Mouse (Mus musculus) megakaryocyte, adult 5-6 weeks (primary cell): Measurements from ENCODE around the gene Nlrx1. TPM values are rescaled to one million over a fixed set of nuclear protein-coding genes. Genes with fewer than 3 reads are reported as not detected.
"Not testable (repeated sequence)": the region's sequence is repeated elsewhere in the genome, so short reads cannot be mapped to it uniquely, and the experiment has no call there.

Experiments
- ATAC-seq: 2 replicates; pipeline ENCODE4 v1.8.0; 2016; ENCODE audit warnings: mild to moderate bottlenecking, inconsistent platforms; ENCODE audit not compliant: poor library complexity, severe bottlenecking
- total RNA-seq, 2 experiments: library from RNA; stranded (forward) in 1 of 2; stranded (reverse) in 1 of 2; fragments of 153-499, 151-499 nt in 1 of 2; fragments of 221-1000, 200-1000 nt in 1 of 2; gene quantifications; 2 replicates each; pipeline versions ENCODE4 v1.2.3 to v1.2.4; 2015 to 2017

The Nlrx1 gene
- total RNA-seq (2015): 9.5 and 13.1 TPM in 2 replicates
- 12.1 and 12.4 TPM in 2 replicates for total RNA-seq (2017)

GRCm38 (mm10) chr9:44268432-44268831, at the start of gene Nlrx1:
Nlrx1 (minus strand) TSS chr9:44268599.
- ATAC-seq: peak; percentile 72

GRCm38 (mm10) chr9:44317452-44317851, 49.1 kb upstream of the Nlrx1 start:
- ATAC-seq: no peak

- no peak for ATAC-seq
Measured at GRCm38 (mm10) chr9:44314910-44315309, 46.5 kb upstream of the Nlrx1 start.

- ATAC-seq: no peak
Measured at GRCm38 (mm10) chr9:44314257-44314547, 45.8 kb upstream of the Nlrx1 start.

DNA sequence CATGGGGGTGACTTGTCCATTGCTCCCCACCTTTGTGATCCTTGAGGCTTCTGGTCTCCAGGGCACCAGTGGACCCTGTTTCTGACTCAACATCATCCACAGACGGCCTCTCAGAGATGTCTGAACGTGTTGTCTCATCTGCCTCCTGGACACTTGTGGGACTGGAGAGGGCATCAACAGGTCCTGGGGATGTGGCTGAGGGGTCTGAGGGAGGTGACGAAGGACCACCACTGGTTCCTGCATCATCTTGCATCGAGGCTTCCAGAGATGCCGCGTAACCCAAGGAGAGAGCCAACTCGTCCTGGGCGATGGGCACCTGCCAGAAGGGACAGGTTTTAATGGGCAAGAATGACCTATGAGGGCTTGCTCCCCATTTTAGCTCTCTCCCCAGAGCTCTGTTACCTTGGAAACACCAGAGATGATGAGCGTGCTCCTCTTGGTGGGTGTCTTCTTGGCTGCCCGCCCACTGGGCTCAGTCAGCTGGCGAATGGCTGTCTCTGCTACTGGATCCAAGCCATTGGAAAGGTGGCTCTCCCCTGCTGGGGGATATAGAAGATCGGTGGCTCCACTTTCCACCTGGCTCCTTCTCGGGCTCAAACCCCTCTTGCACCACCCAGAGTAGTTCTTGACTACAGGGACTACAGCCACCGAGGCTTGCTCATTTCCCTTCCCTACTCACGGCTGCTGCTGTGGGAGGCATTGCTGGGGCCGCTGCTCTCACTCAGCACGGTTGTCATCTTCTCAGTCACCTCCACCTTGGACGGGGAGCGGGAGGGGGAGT, 45.3 kb upstream of the Nlrx1 start:
- ATAC-seq: no peak

DNA sequence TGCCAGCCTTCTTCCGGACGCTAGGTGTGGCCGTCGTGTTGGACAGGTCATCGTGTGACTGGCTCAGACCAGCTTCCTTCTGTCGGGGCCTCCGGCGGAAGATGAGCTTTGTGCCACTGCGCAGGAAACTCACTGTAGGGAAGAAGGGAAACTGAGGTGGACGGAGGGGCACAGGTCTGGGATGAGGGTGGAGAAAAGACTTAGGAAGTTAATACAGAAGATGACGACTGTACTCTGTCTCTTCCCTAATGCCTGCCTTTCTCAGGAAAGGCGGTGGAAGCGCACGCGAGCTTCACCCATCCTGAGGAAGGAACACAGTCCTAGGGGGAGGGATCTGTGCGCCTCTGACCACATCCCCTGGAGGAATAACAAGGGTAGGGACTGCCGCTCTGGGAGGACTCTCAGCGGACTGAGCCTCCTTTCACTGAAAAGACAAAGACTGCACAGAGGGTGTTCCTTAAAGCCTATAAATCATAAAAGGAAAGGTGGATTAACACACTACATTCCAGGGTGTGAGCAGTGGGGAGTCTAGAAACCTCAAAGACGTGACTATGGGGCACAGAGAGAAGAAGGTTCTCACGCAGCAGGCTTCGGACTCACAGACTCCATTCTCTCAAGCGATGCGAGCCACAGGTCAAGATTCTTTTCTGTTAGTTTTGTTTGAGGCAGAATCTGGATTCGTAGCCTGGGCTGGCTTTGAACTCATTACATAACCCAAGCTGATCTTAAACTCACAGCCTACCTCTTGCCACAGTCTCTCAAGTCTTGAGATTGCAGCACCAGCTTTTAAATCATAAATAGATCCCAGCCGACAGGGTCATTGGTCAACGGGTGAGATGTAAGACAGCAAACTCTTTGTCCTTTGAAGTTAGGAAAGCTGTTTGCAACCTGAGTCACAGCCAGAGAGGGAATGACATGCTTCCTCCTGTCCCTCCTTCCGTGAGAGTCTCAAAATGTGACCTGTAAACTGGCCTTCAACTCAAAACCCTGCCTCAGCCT, 43.0 kb upstream of the Nlrx1 start:
- ATAC-seq: no peak

DNA sequence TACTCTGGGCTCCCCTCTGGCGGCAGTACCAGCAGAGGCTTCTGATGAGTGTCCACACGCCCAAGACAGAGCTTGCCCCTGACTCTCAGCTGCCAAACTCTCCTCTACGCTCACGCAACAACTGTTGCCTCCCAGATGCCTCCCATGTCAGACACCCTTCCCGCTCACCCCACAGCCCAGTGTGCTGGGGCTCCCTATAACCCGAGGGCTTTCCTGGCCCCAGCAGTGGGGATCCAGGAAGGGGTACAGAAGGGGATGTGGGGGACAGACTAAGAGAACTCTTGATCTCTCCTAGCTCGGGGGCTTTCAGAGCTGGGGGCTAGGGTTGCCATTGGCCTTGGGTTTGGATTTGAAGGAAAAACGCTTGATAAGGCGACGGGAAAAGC, 42.3 kb upstream of the Nlrx1 start:
- no peak for ATAC-seq

GRCm38 (mm10) chr9:44309756-44310155, 41.4 kb upstream of the Nlrx1 start:
- ATAC-seq: no peak

DNA sequence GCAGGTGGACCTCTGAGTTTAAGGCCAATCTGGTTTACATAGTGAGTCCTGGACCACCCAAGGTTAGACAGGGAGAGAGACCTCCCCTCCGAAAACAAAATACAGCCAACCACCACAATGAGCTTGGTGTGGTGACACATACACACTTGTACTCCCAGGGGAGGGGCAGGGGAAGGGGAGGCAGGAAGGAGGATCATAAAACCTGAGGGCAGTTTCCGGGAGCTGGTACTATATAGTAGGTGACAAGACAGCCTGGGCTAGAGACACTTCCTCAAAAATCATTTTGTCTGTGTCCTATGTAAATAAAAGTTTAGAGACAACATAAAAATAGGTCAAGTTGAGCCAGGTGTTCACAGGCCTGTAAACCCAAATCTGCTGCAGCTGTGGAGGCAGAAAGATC, 38.8 kb upstream of the Nlrx1 start:
- ATAC-seq: no peak

DNA sequence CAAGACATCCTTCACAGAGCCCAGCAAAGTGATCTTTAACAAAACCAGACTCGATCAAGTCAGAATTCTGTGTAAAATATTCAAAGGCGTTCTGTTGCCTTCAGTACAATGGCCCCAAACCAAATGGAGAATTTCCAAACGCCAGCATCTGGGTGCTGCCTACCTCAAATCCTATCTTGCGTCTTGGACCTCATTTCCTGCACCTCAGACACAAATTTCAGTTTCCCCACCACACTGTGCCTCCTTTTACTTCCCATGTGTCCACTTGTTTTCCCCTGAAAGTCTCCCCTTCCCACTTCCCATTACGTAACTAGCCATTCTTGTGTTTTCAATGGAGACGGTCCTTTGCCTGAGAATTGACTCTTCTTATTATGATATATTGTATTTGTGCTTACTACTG, 38.1 kb upstream of the Nlrx1 start:
- ATAC-seq: no peak

GRCm38 (mm10) chr9:44305466-44306079, 37.2 kb upstream of the Nlrx1 start, which contains the start of gene Hinfp:
Hinfp (minus strand) TSS chr9:44305671.
- ATAC-seq: peak; percentile 99

GRCm38 (mm10) chr9:44300001-44300400, 31.6 kb upstream of the Nlrx1 start:
- not testable (repeated sequence) for ATAC-seq

- ATAC-seq: peak; percentile 72
Measured at GRCm38 (mm10) chr9:44292490-44292889, 24.1 kb upstream of the Nlrx1 start.

- ATAC-seq: no peak
Measured at GRCm38 (mm10) chr9:44288959-44289291, 20.5 kb upstream of the Nlrx1 start.

DNA sequence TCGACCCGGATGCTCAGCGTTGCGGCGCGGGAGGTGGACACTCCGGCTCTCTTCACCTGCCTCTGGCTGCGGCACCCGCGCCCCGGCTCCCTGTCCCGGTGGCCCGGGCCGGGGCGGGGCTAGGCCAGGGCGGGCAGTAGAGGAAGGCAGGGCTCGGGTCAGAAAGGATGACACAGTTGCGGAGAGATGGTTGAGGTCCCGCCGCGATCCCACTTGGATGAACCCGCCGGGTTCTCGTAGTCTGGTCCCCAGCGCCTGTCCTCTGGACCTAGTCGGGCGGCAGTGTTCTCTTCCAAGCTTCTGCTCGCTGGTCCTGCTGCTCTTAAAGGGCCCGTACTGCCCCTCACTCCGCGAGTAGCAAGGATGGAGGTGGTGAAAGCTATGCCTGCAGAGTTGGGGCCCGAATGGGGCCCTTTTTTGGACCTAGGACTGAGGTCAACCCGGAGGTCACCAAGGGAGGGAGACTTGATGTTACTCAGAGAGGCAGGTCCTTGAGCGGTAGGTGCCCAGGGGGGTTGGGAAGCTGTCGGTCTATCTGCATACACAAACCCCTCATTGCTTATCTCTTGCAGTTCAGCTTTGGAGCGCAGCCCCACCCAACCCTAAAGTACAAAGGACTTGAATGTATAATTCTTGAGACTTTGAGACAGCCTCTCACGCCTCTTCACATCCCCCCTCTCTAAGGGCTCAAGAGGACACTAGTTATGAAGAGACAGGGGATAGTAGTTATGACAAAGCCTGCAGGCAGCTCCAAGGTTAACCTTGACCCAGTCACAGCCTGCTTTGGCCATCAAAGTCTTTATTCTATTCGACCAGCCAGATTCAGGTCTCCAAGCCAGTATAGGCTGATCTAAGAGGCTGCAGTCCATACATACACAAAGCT, 19.9 kb upstream of the Nlrx1 start, which contains the start of gene Abcg4:
Gene Abcg4 (minus strand): TSS at position 540 of the 883 bp plus-strand sequence.
- peak; percentile 41 for ATAC-seq

DNA sequence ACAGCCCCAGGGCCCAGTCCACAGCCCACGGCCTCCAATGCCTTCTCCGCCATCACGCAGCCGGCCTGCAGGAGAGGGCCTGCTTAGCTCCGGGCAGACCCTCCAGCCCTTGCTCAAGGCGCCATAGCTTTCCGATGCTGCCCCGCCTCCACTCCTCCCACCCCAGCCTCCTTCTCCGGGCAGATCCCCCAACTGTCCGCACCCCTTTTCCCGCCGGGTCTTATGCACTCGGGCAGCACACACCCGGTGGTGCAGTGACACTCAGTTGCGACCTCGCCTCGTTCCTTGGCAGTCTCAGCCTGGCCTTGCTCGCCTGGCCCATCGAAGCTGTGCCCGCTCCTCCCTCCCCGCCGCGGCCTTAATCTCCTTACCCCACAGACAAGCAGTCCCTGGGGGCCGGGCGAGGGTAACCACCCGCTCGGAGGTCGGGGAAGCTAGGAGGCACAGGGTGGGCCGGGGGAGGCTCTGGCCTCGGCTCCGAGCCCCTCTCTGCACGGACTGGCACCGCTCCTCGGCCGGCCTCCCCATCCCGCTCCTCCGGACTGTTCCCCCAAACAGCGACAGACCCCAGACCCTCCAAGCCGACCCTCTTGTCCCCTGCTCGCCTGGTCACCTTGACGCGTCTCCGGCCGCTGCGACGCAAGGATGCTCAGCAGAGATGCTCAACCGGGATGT, 19.1 kb upstream of the Nlrx1 start:
- ATAC-seq: peak; percentile 25; the same call in 1 of the 2 replicates

DNA sequence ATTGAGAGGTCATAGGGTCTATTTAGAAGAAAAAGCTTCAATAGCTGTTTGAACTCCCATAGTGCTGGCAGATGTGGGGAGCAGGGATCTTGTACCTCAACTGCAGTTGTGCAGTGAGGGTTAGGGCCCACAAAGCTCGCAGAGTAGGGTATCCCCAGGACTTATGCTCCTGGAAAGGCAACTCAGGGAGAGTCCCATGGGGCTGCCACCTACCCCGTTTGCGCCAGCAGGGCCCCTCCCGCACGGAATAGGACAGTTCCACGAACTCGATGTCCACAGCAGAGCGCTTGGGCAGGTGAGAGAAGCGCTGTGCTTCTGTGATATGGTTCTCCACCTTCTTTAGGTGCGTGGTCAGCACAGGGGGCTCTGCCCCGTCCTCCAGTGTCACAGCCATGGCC, 18.6 kb upstream of the Nlrx1 start:
- 0 out of 2 replicates have a peak, but pooled peaks have one; percentile 5 for ATAC-seq

GRCm38 (mm10) chr9:44286256-44286850, 18.0 kb upstream of the Nlrx1 start:
- ATAC-seq: peak; percentile 39

DNA sequence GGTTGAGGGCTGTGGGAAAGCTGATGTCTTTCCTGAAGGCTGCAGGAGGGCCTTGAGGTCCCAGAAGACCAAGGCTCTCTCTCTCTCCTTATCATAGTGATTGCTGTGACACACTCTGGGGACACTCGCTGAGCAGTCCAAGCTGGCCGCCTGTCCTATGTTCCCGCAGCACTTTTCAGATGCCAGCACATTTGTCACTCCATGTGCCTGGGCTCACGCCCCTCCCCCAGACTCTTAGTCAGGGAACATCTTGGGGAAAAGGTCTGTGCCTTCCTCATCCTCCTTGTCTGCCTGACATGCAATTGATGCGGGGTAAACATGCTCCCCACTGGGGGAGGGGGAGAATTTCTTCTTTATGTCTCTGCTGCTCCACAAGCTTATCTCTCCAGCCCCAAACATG, 14.8 kb upstream of the Nlrx1 start:
- no peak for ATAC-seq
